Mouse (Mus musculus) brain, embryonic 14.5 days (tissue): ENCODE data around the gene Cnot10. TPM values are rescaled to one million over a fixed set of nuclear protein-coding genes. Genes with fewer than 3 reads are reported as not detected.

Experiments used
- DNase-seq: peaks from one replicate; pipeline ENCODE4 v3.0.0-alpha.2; 2011; ENCODE audit warnings: low read depth
- CTCF ChIP-seq: fragments of 200-500 bp; IDR thresholded peaks from 2 replicates; pipeline ENCODE4 v1.5.1; 2012; ENCODE audit warnings: inconsistent platforms, mild to moderate bottlenecking, moderate library complexity, borderline replicate concordance; ENCODE audit not compliant: insufficient read depth, insufficient read length; ENCODE audit errors: extremely low read depth
- POLR2A ChIP-seq: fragments of 200-500 bp; IDR thresholded peaks from 2 replicates; pipeline ENCODE4 v1.6.1; 2012; ENCODE audit warnings: mild to moderate bottlenecking, inconsistent platforms, borderline replicate concordance; ENCODE audit not compliant: poor library complexity, insufficient read depth, insufficient read length, severe bottlenecking; ENCODE audit errors: extremely low read depth
- polyA plus RNA-seq: library from polyadenylated mRNA; depleted of rRNA; stranded (reverse); fragments of >200 nt; gene quantifications from 2 replicates; pipeline ENCODE4 v1.2.3, GENCODE M21; 2012; rRNA removed

Gene Cnot10
- polyA plus RNA-seq = 64.4 and 67.7 TPM in 2 replicates

- DNase-seq = peak; percentile 99
- peak; percentile 20; the same call in 1 of the 2 replicates for TF ChIP-seq POLR2A
- no peak for TF ChIP-seq CTCF
These were observed at the start of gene Cnot10 for GRCm38 (mm10) chr9:114639839-114640646. Cnot10 (minus strand) TSS chr9:114640184.

GRCm38 (mm10) chr9:114688953-114689407 is 49.0 kb upstream of the Cnot10 start:
- DNase-seq = peak; percentile 71
- TF ChIP-seq POLR2A (no peak), CTCF (no peak)

GRCm38 (mm10) chr9:114688252-114688952 is 48.4 kb upstream of the Cnot10 start, which contains the start of gene Dync1li1:
Dync1li1 (plus strand) TSS chr9:114688790.
- peak; percentile 65; the same call in 1 of the 2 replicates for TF ChIP-seq POLR2A
- TF ChIP-seq CTCF = no peak

GRCm38 (mm10) chr9:114687639-114688038 is 47.7 kb upstream of the Cnot10 start:
- TF ChIP-seq CTCF = no peak
- no peak for TF ChIP-seq POLR2A
- no peak for DNase-seq

More at GRCm38 (mm10) chr9:114688252-114688952, 48.4 kb upstream of the Cnot10 start, which contains the start of gene Dync1li1:
- peak; percentile 99 for DNase-seq

- TF ChIP-seq POLR2A (no peak), CTCF (no peak)
- DNase-seq = no peak
These were observed 46.3 kb upstream of the Cnot10 start for GRCm38 (mm10) chr9:114686245-114686644.

- DNase-seq = no peak
- TF ChIP-seq POLR2A (no peak), CTCF (no peak)
These were observed 42.2 kb upstream of the Cnot10 start for GRCm38 (mm10) chr9:114682193-114682592.

GRCm38 (mm10) chr9:114680531-114680930 is 40.5 kb upstream of the Cnot10 start:
- no peak for TF ChIP-seq CTCF
- no peak for TF ChIP-seq POLR2A
- no peak for DNase-seq

GRCm38 (mm10) chr9:114679944-114680343 is 40.0 kb upstream of the Cnot10 start:
- TF ChIP-seq POLR2A = no peak
- TF ChIP-seq CTCF = no peak
- DNase-seq = no peak

- TF ChIP-seq POLR2A (no peak), CTCF (no peak)
These were observed 38.6 kb upstream of the Cnot10 start for GRCm38 (mm10) chr9:114678576-114678975.

GRCm38 (mm10) chr9:114673626-114674025 is 33.6 kb upstream of the Cnot10 start:
- no peak for DNase-seq
- no peak for TF ChIP-seq CTCF
- TF ChIP-seq POLR2A = no peak

More at GRCm38 (mm10) chr9:114678576-114678975, 38.6 kb upstream of the Cnot10 start:
- no peak for DNase-seq
